Mouse (Mus musculus) CH12.LX (cell line): ENCODE results near the gene Gtf3c3.

ENCODE experiments used
- CHD1 ChIP-seq: IDR thresholded peaks from 2 replicates; pipeline ENCODE4 v1.6.1; 2012; ENCODE audit warnings: low read depth, low read length, improper control_type of control experiment, inconsistent platforms
- CHD2 ChIP-seq: IDR thresholded peaks from 2 replicates; pipeline ENCODE4 v1.6.1; 2011; ENCODE audit warnings: low read length, improper control_type of control experiment
- CTCF ChIP-seq, 2 experiments: IDR thresholded peaks in 1 of 2; conservative IDR thresholded peaks in 1 of 2; 2 replicates each; pipeline ENCODE4 v1.5.1; 2011 to 2012; ENCODE audit warnings: low read depth in 2 of 2, low read length in 2 of 2, improper control_type of control experiment in 1 of 2, inconsistent platforms in 1 of 2, mild to moderate bottlenecking in 1 of 2, moderate library complexity in 1 of 2
- JUN ChIP-seq: IDR thresholded peaks from 2 replicates; pipeline ENCODE4 v1.6.1; 2011; ENCODE audit warnings: low read depth, mild to moderate bottlenecking, low read length, improper control_type of control experiment, moderate library complexity; ENCODE audit not compliant: insufficient read depth
- MXI1 ChIP-seq: IDR thresholded peaks from 2 replicates; pipeline ENCODE4 v1.6.1; 2011; ENCODE audit warnings: mild to moderate bottlenecking, low read depth, low read length, improper control_type of control experiment
- NRF1 ChIP-seq: IDR thresholded peaks from 2 replicates; pipeline ENCODE4 v1.6.1; 2014; ENCODE audit warnings: low read depth, mild to moderate bottlenecking, inconsistent platforms, low read length, improper control_type of control experiment, moderate library complexity
- POLR2A ChIP-seq: IDR thresholded peaks from 2 replicates; pipeline ENCODE4 v1.6.1; 2011; ENCODE audit warnings: low read depth, mild to moderate bottlenecking, improper control_type of control experiment, low read length

GRCm38 (mm10) chr1:54443641-54444040 is 4.9 kb upstream of the Gtf3c3 start:
- TF ChIP-seq CTCF (conservative IDR thresholded peaks at IDR 0.05 in 1 of 2, IDR thresholded peaks at IDR 0.05 in 1 of 2; ENCODE audit: low read depth in 2 of 2, low read length in 2 of 2) (no peak), POLR2A (no peak), NRF1 (peak; percentile 66), JUN (no peak), MXI1 (no peak), CHD1 (no peak), CHD2 (no peak)
